Mouse (Mus musculus): ENCODE measurements around the gene AW551984. TPM values are rescaled to one million over a fixed set of nuclear protein-coding genes. Genes with fewer than 3 reads are reported as not detected.

Gene AW551984
- 0.18 TPM for polyA plus RNA-seq (2017; shearing (Covaris generic))

GRCm38 (mm10) chr9:39603999-39604453 lies at the start of gene AW551984:
TSS of gene AW551984 (minus strand) at chr9:39604403.

GRCm38 (mm10) chr9:39644785-39645184 lies 40.6 kb upstream of the AW551984 start, which contains the start of gene Olfr961:
TSS of gene Olfr961 (plus strand) at chr9:39645085.

DNA sequence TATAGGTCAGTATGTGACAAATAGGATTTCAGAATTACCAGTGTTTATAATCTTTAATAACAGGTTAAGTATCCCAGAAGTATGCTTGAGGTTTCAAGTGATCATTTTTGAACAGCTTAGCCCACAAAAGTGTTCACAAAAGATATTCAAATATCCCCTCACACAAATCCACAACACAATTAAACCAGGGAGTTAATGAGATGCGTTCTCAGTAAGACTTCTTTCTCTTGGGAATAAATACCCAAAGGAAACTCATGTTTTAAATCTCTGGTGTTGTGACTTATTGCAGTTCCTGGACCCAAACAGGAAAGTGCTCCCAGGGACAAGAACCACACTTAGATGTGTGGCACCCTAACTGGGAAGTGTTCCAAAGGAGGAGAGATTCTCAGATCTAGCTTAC lies 16.9 kb upstream of the AW551984 start, which contains the start of gene Olfr960:
Olfr960 (plus strand) TSS at position 301 of the 400 bp plus-strand sequence.

GRCm38 (mm10) chr9:39610355-39610754 lies 6.2 kb upstream of the AW551984 start, which contains the start of gene Olfr148:
TSS of gene Olfr148 (plus strand) at chr9:39610655.

GRCm38 (mm10) chr9:39575469-39575868 lies 28.7 kb downstream of the AW551984 start, which contains the start of gene Olfr959:
TSS of gene Olfr959 (minus strand) at chr9:39575569.

GRCm38 (mm10) chr9:39553946-39554345 lies 50.3 kb downstream of the AW551984 start, which contains the start of gene Olfr958:
TSS of gene Olfr958 (minus strand) at chr9:39554054.

Other genes with a start within 250 kb of the AW551984 start
- gene Olfr951, start 217.0 kb downstream of the AW551984 start, polyA plus RNA-seq (2017; shearing (Covaris generic)) = not detected
- gene Olfr952, start 177.3 kb downstream of the AW551984 start, polyA plus RNA-seq (2017; shearing (Covaris generic)) = not detected
- not detected for gene Olfr954, start 147.7 kb downstream of the AW551984 start, polyA plus RNA-seq (2017; shearing (Covaris generic))
- gene Olfr955, start 132.5 kb downstream of the AW551984 start, polyA plus RNA-seq (2017; shearing (Covaris generic)) = not detected
- not detected for gene Olfr44, start 110.4 kb downstream of the AW551984 start, polyA plus RNA-seq (2017; shearing (Covaris generic))
- not detected for gene Olfr957, start 88.6 kb downstream of the AW551984 start, polyA plus RNA-seq (2017; shearing (Covaris generic))
- not detected for gene Olfr958, start 50.3 kb downstream of the AW551984 start, polyA plus RNA-seq (2017; shearing (Covaris generic))
- gene Olfr959, start 28.8 kb downstream of the AW551984 start, polyA plus RNA-seq (2017; shearing (Covaris generic)) = not detected
- gene Olfr148, start 6.3 kb upstream of the AW551984 start, polyA plus RNA-seq (2017; shearing (Covaris generic)) = not detected
- not detected for gene Olfr960, start 17.0 kb upstream of the AW551984 start, polyA plus RNA-seq (2017; shearing (Covaris generic))
- gene Olfr961, start 40.7 kb upstream of the AW551984 start, polyA plus RNA-seq (2017; shearing (Covaris generic)) = not detected
- not detected for gene Olfr963, start 62.8 kb upstream of the AW551984 start, polyA plus RNA-seq (2017; shearing (Covaris generic))
- not detected for gene Olfr149, start 102.7 kb upstream of the AW551984 start, polyA plus RNA-seq (2017; shearing (Covaris generic))
- not detected for gene Olfr965, start 107.0 kb upstream of the AW551984 start, polyA plus RNA-seq (2017; shearing (Covaris generic))
- not detected for gene Olfr150, start 126.6 kb upstream of the AW551984 start, polyA plus RNA-seq (2017; shearing (Covaris generic))
- gene Olfr967, start 141.8 kb upstream of the AW551984 start, polyA plus RNA-seq (2017; shearing (Covaris generic)) = not detected
- gene Olfr968, start 178.8 kb upstream of the AW551984 start, polyA plus RNA-seq (2017; shearing (Covaris generic)) = not detected
- gene Olfr969, start 186.5 kb upstream of the AW551984 start, polyA plus RNA-seq (2017; shearing (Covaris generic)) = not detected
- gene Olfr970, start 204.5 kb upstream of the AW551984 start, polyA plus RNA-seq (2017; shearing (Covaris generic)) = not detected
- not detected for gene Olfr971, start 232.5 kb upstream of the AW551984 start, polyA plus RNA-seq (2017; shearing (Covaris generic))

All from inflammation-experienced regulatory T-cells, adult 16 weeks (primary cell).